ENCODE assay signal across 27 mouse cellular contexts in genomic region chr16:94798241-94798640, GRCm38 (mm10).
"Had no signal": no experiment of that assay in that cellular context is flagged by ENCODE, and none has a peak within 500 bp of the region (broad histone marks: within the 10 kb centered on the region; RNA-seq: fewer than 3 reads in every experiment).

No protein-coding gene starts in this region.

- H3K4me2 ChIP-seq: heart, embryonic 12.5 days; hindbrain, embryonic 13.5 days; hindbrain, embryonic 15.5 days; intestine, embryonic 15.5 days; kidney, embryonic 15.5 days; limb, embryonic 12.5 days; liver, embryonic 11.5 days; liver, embryonic 13.5 days had no signal

- H3K9ac ChIP-seq: heart, embryonic 12.5 days; hindbrain, embryonic 13.5 days; hindbrain, embryonic 15.5 days; intestine, embryonic 15.5 days; kidney, embryonic 15.5 days; limb, embryonic 12.5 days; liver, embryonic 13.5 days had no signal

- H3K27ac ChIP-seq: gastrocnemius, adult 2 months; heart, embryonic 10.5 days; hindbrain, embryonic 13.5 days; hindbrain, embryonic 15.5 days; intestine, embryonic 15.5 days; kidney, embryonic 15.5 days; kidney, postnatal 0 days; left cerebral cortex, adult 2 months; limb, embryonic 10.5 days; limb, embryonic 12.5 days; liver, embryonic 13.5 days had no signal

- H3K27me3 ChIP-seq: heart, embryonic 12.5 days; hindbrain, embryonic 13.5 days; hindbrain, embryonic 15.5 days; intestine, embryonic 15.5 days; kidney, embryonic 15.5 days; limb, embryonic 12.5 days; liver, embryonic 13.5 days had no signal

- ATAC-seq: inflammation-experienced regulatory T-cells, adult 6 months; intestine, embryonic 15.5 days; intestine, postnatal 0 days had no signal

- H3K36me3 ChIP-seq: heart, embryonic 10.5 days; heart, embryonic 12.5 days; hindbrain, embryonic 13.5 days; hindbrain, embryonic 15.5 days; intestine, embryonic 15.5 days; kidney, embryonic 15.5 days; limb, embryonic 10.5 days; limb, embryonic 12.5 days; liver, embryonic 13.5 days had no signal

- H3K4me1 ChIP-seq: heart, embryonic 12.5 days; hindbrain, embryonic 15.5 days; intestine, embryonic 15.5 days; kidney, embryonic 15.5 days; limb, embryonic 12.5 days; liver, embryonic 13.5 days had no signal

- H3K4me3 ChIP-seq: gastrocnemius, adult 2 months; heart, embryonic 10.5 days; heart, embryonic 12.5 days; hindbrain, embryonic 13.5 days; hindbrain, embryonic 15.5 days; intestine, embryonic 15.5 days; kidney, embryonic 15.5 days; left cerebral cortex, adult 2 months; limb, embryonic 10.5 days; limb, embryonic 12.5 days; liver, embryonic 13.5 days had no signal

- DNase-seq: gastrocnemius, adult 2 months; gastrocnemius, postnatal 10 days; gastrocnemius, postnatal 25 days; heart, adult 18-20 months; heart, postnatal 10 days; heart, postnatal 4 days; kidney, adult 18-20 months; kidney, adult 8-10 months; kidney, postnatal 14 days; kidney, postnatal 36 days; layer of hippocampus, adult 9-11 months; layer of hippocampus, postnatal 36 days; liver; liver, embryonic 13.5 days had no signal

- H3K9me3 ChIP-seq: heart, embryonic 10.5 days; hindbrain, embryonic 13.5 days; hindbrain, embryonic 15.5 days; intestine, embryonic 15.5 days; kidney, embryonic 15.5 days; limb, embryonic 10.5 days; liver, embryonic 13.5 days had no signal
